Mouse (Mus musculus) embryonic facial prominence, embryonic 11.5 days (tissue): ENCODE measurements around the gene Atoh1. TPM values are rescaled to one million over a fixed set of nuclear protein-coding genes. Genes with fewer than 3 reads are reported as not detected.

Source experiments
- ATAC-seq: fragments of 200-750 bp; cut with Nextera tagmentation; replicated peaks from 2 replicates; pipeline ENCODE4 v1.8.0; 2017; ENCODE audit warnings: low read depth; ENCODE audit not compliant: insufficient number of reproducible peaks, low FRiP score, low TSS enrichment
- DNase-seq: peaks from one replicate; pipeline ENCODE4 v3.0.0-alpha.2; 2015; ENCODE audit warnings: low spot score
- H3K27ac ChIP-seq: fragments of 300-500 bp; sonication (generic); replicated peaks from 2 replicates; pipeline ENCODE4 v1.5.1; 2014; ENCODE audit warnings: mild to moderate bottlenecking, low read depth, low read length, control low read depth
- H3K27me3 ChIP-seq: fragments of 300-500 bp; sonication (generic); 2 replicates; pipeline ENCODE4 v1.6.1; 2014; ENCODE audit warnings: mild to moderate bottlenecking, low read length, moderate library complexity, mixed read lengths; ENCODE audit not compliant: control insufficient read depth, insufficient read depth
- H3K36me3 ChIP-seq: fragments of 300-500 bp; sonication (generic); replicated peaks from 2 replicates; pipeline ENCODE4 v1.6.1; 2014; ENCODE audit warnings: low read depth, mild to moderate bottlenecking, low read length, moderate library complexity, mixed read lengths; ENCODE audit not compliant: control insufficient read depth, insufficient read depth
- H3K4me1 ChIP-seq: fragments of 300-500 bp; sonication (generic); 2 replicates; pipeline ENCODE4 v1.6.1; 2014; ENCODE audit warnings: low read length, mixed read lengths; ENCODE audit not compliant: control insufficient read depth, insufficient read depth
- H3K4me2 ChIP-seq: fragments of 300-500 bp; sonication (generic); 2 replicates; pipeline ENCODE4 v1.6.1; 2014; ENCODE audit warnings: low read depth, mild to moderate bottlenecking, control low read depth, low read length, moderate library complexity
- H3K4me3 ChIP-seq: fragments of 300-500 bp; sonication (generic); 2 replicates; pipeline ENCODE4 v1.5.1; 2014; ENCODE audit warnings: low read depth, low read length, control low read depth
- H3K9ac ChIP-seq: fragments of 300-500 bp; sonication (generic); replicated peaks from 2 replicates; pipeline ENCODE4 v1.6.1; 2014; ENCODE audit warnings: mild to moderate bottlenecking, control low read depth, low read length
- H3K9me3 ChIP-seq: fragments of 300-500 bp; sonication (generic); replicated peaks from 2 replicates; pipeline ENCODE4 v1.6.1; 2016; ENCODE audit warnings: mild to moderate bottlenecking, low read length, inconsistent platforms, mixed read lengths; ENCODE audit not compliant: control insufficient read depth
- WGBS: fragments of 180-500 bp; shearing (Covaris S2); extraction: QIAGEN DNeasy Blood & Tissue Kit; methylation state at CpG from one replicate; pipeline ENCODE4 v1.1.7; 2014; 5-methylcytosine and 5-hydroxymethylcytosine counted together
- polyA plus RNA-seq: library from polyadenylated mRNA; unstranded; fragments of >200 nt; fragmentation: Nextera tagmentation; extraction: Ambion mirVana; gene quantifications from 2 replicates; pipeline ENCODE4 v1.2.1, GENCODE M21; 2014

Gene Atoh1
- polyA plus RNA-seq, 1 experiment from 2014 or later, result 1.2 TPM

GRCm38 (mm10) chr6:64729231-64730011 lies 496 bp downstream of the Atoh1 start:
- Histone ChIP-seq H3K4me3 (peak overlapping the region; percentile 31), H3K36me3 (no peaks in the 10 kb centered on the region), H3K4me1 (peaks cover 10% of the 10 kb centered on the region), H3K27ac (no peak overlapping the region), H3K9me3 (no peaks in the 10 kb centered on the region), H3K27me3 (peaks cover 57% of the 10 kb centered on the region), H3K4me2 (peak overlapping the region; percentile 67), H3K9ac (0 out of 2 replicates have a peak overlapping the region, but pooled peaks have one; percentile 6)
- peak; percentile 64 for ATAC-seq
- DNase-seq, result peak; percentile 25
- WGBS, result under 1% methylated on average over 53 of the region's 53 CpGs

- H3K4me3 ChIP-seq, result peak overlapping the region; percentile 31
- under 1% methylated on average over 19 of the region's 19 CpGs for WGBS
- peak overlapping the region; percentile 67 for H3K4me2 ChIP-seq
- H3K9me3 ChIP-seq, result no peaks in the 10 kb centered on the region
- no peak for ATAC-seq
- H3K27ac ChIP-seq, result no peak overlapping the region
- peak; percentile 1 for DNase-seq
- H3K9ac ChIP-seq, result no peak overlapping the region
- H3K36me3 ChIP-seq, result no peaks in the 10 kb centered on the region
- H3K4me1 ChIP-seq, result peaks cover 10% of the 10 kb centered on the region
- H3K27me3 ChIP-seq, result peaks cover 62% of the 10 kb centered on the region
These were observed 1.1 kb downstream of the Atoh1 start for GRCm38 (mm10) chr6:64730030-64730429.

DNA sequence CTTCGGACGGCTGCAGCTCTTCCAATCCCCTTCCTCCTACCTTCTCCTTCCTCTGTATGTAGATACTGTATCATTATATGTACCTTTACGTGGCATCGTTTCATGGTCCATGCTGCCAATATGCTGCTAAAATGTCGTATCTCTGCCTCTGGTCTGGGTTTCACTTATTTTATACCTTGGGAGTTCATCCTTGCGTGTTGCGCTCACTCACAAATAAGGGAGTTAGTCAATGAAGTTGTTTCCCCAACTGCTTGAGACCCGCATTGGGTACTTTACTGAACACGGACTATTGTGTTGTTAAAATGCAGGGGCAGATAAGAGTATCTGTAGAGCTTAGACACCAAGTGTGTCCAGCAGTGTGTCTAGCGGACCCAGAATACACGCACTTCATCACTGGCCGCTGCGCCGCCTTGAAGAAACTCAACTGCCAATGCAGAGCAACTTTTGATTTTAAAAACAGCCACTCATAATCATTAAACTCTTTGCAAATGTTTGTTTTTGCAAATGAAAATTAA lies 1.6 kb downstream of the Atoh1 start:
- H3K4me2 ChIP-seq, result no peak overlapping the region

DNA sequence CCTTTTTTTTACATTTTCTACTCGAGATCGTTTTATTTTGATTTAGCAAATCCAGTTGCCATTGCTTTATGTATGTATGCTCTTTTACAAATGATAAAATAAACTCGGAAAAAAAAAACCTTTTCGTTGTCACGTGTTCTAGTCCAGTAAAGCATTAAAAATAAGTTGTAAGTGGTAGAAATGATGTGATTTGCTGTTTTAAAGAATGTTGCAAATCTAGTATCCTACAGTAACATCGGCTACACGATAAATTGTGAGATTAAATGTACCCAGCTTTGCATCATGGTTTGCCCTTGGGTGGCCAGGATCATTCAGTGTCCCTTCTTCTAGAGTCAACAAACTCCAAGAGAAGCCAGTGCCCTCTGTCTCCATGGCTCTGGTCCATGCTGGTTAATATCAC lies 2.2 kb downstream of the Atoh1 start:
- no peak overlapping the region for H3K27ac ChIP-seq
- DNase-seq (peak; percentile 0), ATAC-seq (no peak)
- H3K9me3 ChIP-seq, result no peaks in the 10 kb centered on the region
- peaks cover 10% of the 10 kb centered on the region for H3K4me1 ChIP-seq
- 7% methylated on average over 7 of the region's 7 CpGs for WGBS
- H3K36me3 ChIP-seq, result no peaks in the 10 kb centered on the region
- no peak overlapping the region for H3K9ac ChIP-seq
- H3K27me3 ChIP-seq, result peaks cover 66% of the 10 kb centered on the region
- H3K4me3 ChIP-seq, result no peak overlapping the region
- no peak overlapping the region for H3K4me2 ChIP-seq

More for the DNA sequence above, 1.6 kb downstream of the Atoh1 start:
- Histone ChIP-seq H3K36me3 (no peaks in the 10 kb centered on the region), H3K27ac (no peak overlapping the region), H3K4me3 (no peak overlapping the region), H3K9ac (no peak overlapping the region), H3K9me3 (no peaks in the 10 kb centered on the region), H3K27me3 (peaks cover 66% of the 10 kb centered on the region), H3K4me1 (peaks cover 10% of the 10 kb centered on the region)
- 4% methylated on average over 14 of the region's 14 CpGs for WGBS
- DNase-seq (peak; percentile 12), ATAC-seq (no peak)

DNA sequence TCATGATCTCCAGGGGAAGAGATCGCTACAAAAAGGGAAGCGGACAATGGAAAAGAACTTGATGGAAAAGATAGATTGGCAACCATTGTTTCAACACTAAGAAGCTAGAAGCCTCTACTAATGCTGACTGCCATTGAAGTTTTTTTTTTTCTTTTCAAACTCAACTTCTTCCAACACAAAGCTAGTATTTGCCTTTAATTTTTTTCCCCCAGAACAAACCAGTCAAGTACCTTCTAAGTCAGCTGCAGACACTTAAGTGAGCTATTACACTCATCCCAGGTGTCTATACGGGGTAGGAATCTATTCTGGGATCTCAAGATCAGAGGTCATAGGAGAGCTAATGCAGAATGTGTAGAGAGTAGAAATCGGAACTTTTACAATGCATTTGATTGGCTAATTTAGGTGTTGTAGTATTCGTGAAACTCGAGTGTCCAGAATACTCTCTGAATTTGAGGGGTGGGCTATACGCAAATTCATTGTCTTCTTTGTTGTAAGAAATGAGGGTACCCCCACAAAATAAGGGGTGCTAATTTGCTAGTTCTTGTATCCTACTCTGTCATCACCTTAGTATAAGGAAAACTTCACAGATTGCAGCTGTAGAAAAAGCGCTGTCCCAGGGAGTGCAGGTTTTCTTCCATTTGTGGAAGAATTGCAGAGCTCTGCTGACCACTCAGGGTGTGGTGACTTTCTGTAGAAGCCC lies 2.8 kb downstream of the Atoh1 start:
- H3K27ac ChIP-seq, result no peak overlapping the region
- peaks cover 66% of the 10 kb centered on the region for H3K27me3 ChIP-seq
- no peak overlapping the region for H3K9ac ChIP-seq
- 4% methylated on average over 8 of the region's 8 CpGs for whole genome bisulfite sequencing
- H3K4me3 ChIP-seq, result no peak overlapping the region
- DNase-seq (peak; percentile 2), ATAC-seq (no peak)
- peaks cover 10% of the 10 kb centered on the region for H3K4me1 ChIP-seq
- no peaks in the 10 kb centered on the region for H3K9me3 ChIP-seq
- no peak overlapping the region for H3K4me2 ChIP-seq
- no peaks in the 10 kb centered on the region for H3K36me3 ChIP-seq

- DNase-seq, result peak; percentile 2
- Histone ChIP-seq H3K4me1 (peaks cover 10% of the 10 kb centered on the region), H3K4me2 (no peak overlapping the region), H3K9me3 (no peaks in the 10 kb centered on the region), H3K4me3 (no peak overlapping the region), H3K27me3 (peaks cover 57% of the 10 kb centered on the region), H3K9ac (no peak overlapping the region), H3K36me3 (no peaks in the 10 kb centered on the region), H3K27ac (no peak overlapping the region)
- no peak for ATAC-seq
- WGBS, result 2% methylated on average over 4 of the region's 4 CpGs
These were observed 4.4 kb downstream of the Atoh1 start for GRCm38 (mm10) chr6:64733311-64733710.

DNA sequence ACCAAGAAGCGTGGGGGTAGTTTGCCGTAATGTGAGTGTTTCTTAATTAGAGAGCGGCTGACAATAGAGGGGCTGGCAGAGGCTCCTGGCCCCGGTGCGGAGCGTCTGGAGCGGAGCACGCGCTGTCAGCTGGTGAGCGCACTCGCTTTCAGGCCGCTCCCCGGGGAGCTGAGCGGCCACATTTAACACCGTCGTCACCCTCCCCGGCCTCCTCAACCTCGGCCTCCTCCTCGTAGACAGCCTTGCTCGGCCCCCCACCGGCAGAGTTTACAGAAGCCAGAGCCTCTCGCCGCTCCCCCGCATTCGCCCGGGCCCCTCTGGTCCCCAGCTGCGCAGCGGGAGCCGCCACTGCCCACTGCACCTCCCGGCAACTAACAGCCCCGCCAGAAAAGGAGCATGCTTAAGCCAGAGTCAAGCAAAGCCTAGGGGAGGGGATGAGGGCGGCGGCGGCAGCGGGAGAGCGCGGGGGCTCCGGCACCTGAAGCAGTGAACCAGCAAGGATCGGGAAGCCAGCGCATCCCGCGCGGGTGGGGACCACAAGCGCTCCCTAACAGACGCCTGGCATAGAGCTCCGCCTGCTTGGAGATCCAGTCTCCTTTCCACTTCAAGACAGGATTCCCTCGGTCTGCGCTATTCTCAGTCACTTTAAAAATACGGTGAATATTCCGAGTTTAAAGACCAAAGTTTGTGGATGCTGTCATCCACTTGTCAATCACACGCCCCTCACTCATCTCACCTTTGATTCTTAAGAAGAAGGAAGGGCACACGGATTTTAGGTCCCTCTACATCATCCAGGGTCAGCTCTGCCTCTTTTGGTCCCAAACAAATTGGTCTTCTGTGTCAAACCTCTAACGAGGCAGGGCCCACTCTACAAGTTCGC lies 5.8 kb downstream of the Atoh1 start:
- Histone ChIP-seq H3K4me2 (peak overlapping the region; percentile 85), H3K9ac (no peak overlapping the region)
- under 1% methylated on average over 54 of the region's 54 CpGs for WGBS

More for the DNA sequence above, 5.8 kb downstream of the Atoh1 start:
- H3K27me3 ChIP-seq, result peaks cover 44% of the 10 kb centered on the region
- peak; percentile 69 for ATAC-seq
- no peaks in the 10 kb centered on the region for H3K36me3 ChIP-seq
- H3K27ac ChIP-seq, result no peak overlapping the region
- H3K4me3 ChIP-seq, result peak overlapping the region; percentile 40
- H3K4me1 ChIP-seq, result peaks cover 5% of the 10 kb centered on the region; the same call in 1 of the 2 replicates
- H3K9me3 ChIP-seq, result no peaks in the 10 kb centered on the region
- DNase-seq, result peak; percentile 47
